9 mouse cellular contexts compared by ENCODE assay signal in genomic region chr2:113828086-113828942, GRCm38 (mm10). TPM values are rescaled to one million over a fixed set of nuclear protein-coding genes. Genes with fewer than 3 reads are reported as not detected.
DNase-seq lines count a peak whose midpoint lies in the region; ATAC-seq and TF ChIP-seq lines count a peak whose summit lies in the region.
"Had no signal": no experiment of that assay in that cellular context is flagged by ENCODE, and none has a peak within 500 bp of the region (broad histone marks: within the 10 kb centered on the region; RNA-seq: fewer than 3 reads in every experiment).

No protein-coding gene starts in this region.

- peak; percentile 17 for DNase-seq in embryo, embryonic 11 days
- no peak for DNase-seq in embryo, embryonic 9.5 days (ENCODE audit: extremely low spot score)
- no peak for DNase-seq in spleen, adult 2 months (ENCODE audit: low read depth in 1 of 2, low spot score in 2 of 2)
- no peak for DNase-seq in spleen, postnatal 14 days (ENCODE audit: low spot score in 2 of 2)
- DNase-seq in adrenal gland, postnatal 36 days: no peak
- DNase-seq in layer of hippocampus, postnatal 36 days: no peak

- peak overlapping the region; percentile 38 for H3K4me2 ChIP-seq in limb, embryonic 15.5 days

- no peak overlapping the region for H3K4me3 ChIP-seq in spleen, adult 2 months (ENCODE audit: extremely low read depth, insufficient read depth, insufficient read length)
- peak overlapping the region; percentile 16 for H3K4me3 ChIP-seq in limb, embryonic 15.5 days

- H3K9ac ChIP-seq in limb, embryonic 15.5 days: no peak overlapping the region

- no peaks in the 10 kb centered on the region; the same call in 1 of the 2 replicates for H3K36me3 ChIP-seq in spleen, adult 2 months (ENCODE audit: control insufficient read depth, insufficient read depth, low read length)
- peaks cover 6% of the 10 kb centered on the region for H3K36me3 ChIP-seq in limb, embryonic 15.5 days

- peak overlapping the region; percentile 61; the same call in 1 of the 2 replicates for H3K27ac ChIP-seq in spleen, adult 2 months (ENCODE audit: insufficient read depth, low read length)
- H3K27ac ChIP-seq in limb, embryonic 15.5 days: no peak overlapping the region
- H3K27ac ChIP-seq: macrophage had no signal

- H3K4me1 ChIP-seq in spleen, adult 2 months (ENCODE audit: control insufficient read depth, insufficient read depth, insufficient read length): peaks cover 4% of the 10 kb centered on the region; the same call in 1 of the 2 replicates
- H3K4me1 ChIP-seq in limb, embryonic 15.5 days: peaks cover 6% of the 10 kb centered on the region; the same call in 1 of the 2 replicates

- no peak; the same call in 1 of the 2 replicates for ATAC-seq in limb, embryonic 15.5 days (ENCODE audit: insufficient number of reproducible peaks, low FRiP score, low TSS enrichment, low read depth)
- ATAC-seq in megakaryocyte progenitor cell, adult 5-6 weeks (replicated peaks; ENCODE audit: poor library complexity): no peak

- WGBS in spleen, adult 2 months: 71% methylated on average over 17 of the region's 17 CpGs
- WGBS in limb, embryonic 15.5 days: 23% methylated on average over 17 of the region's 17 CpGs

- H3K9me3 ChIP-seq in limb, embryonic 15.5 days: no peaks in the 10 kb centered on the region

- H3K27me3 ChIP-seq in spleen, adult 2 months (ENCODE audit: control insufficient read depth, insufficient read depth, low read length): no peaks in the 10 kb centered on the region
- no peaks in the 10 kb centered on the region for H3K27me3 ChIP-seq in limb, embryonic 15.5 days

- TF ChIP-seq POLR2A in spleen, adult 2 months (IDR thresholded peaks at IDR 0.05; ENCODE audit: low read depth, low read length): no peak

- no peak for TF ChIP-seq CTCF in spleen, adult 2 months (IDR thresholded peaks at IDR 0.05; ENCODE audit: extremely low read depth, insufficient read depth, insufficient read length, insufficient replicate concordance)

RNA-seq across cellular contexts. Expression of gene Scg5, which starts 0.6 kb away (rescaled TPM):
- polyA plus RNA-seq in spleen, adult 2 months (2012; rRNA removed): 0.16 and 0.25 TPM in 2 replicates
- 0.96 and 1.2 TPM in 2 replicates for polyA plus RNA-seq in limb, embryonic 15.5 days (2015; fragmentation: Nextera tagmentation; extraction: Ambion mirVana)
- total RNA-seq in adrenal gland, postnatal 36 days (2021): 10 to 100 TPM; 31.9 to 35.1 TPM
- total RNA-seq in layer of hippocampus, postnatal 36 days (2021): 100 to 1,000 TPM; 356 to 425 TPM
- total RNA-seq in megakaryocyte progenitor cell, adult 5-6 weeks (2015): 1.0 and 1.2 TPM in 2 replicates
- total RNA-seq in megakaryocyte progenitor cell, adult 5-6 weeks (2017): 1.2 TPM in 1 of 2 replicates, not detected in the other
- polyA plus RNA-seq: macrophage had no signal

RNA-seq across cellular contexts. Expression of gene Arhgap11a, which starts 20.1 kb away (rescaled TPM):
- polyA plus RNA-seq in spleen, adult 2 months (2012; rRNA removed): 1.8 and 2.0 TPM in 2 replicates
- 19.0 and 20.1 TPM in 2 replicates for polyA plus RNA-seq in limb, embryonic 15.5 days (2015; fragmentation: Nextera tagmentation; extraction: Ambion mirVana)
- 1 to 10 TPM; 3.9 to 4.2 TPM for total RNA-seq in adrenal gland, postnatal 36 days (2021)
- 1 to 10 TPM; 2.1 to 2.8 TPM for total RNA-seq in layer of hippocampus, postnatal 36 days (2021)
- 42.4 and 43.0 TPM in 2 replicates for total RNA-seq in megakaryocyte progenitor cell, adult 5-6 weeks (2015)
- total RNA-seq in megakaryocyte progenitor cell, adult 5-6 weeks (2017): 35.9 and 50.3 TPM in 2 replicates

Comparison
In these comparisons a context has a peak if more than half of its experiments do, and no peak if none do; other contexts are left out.
1. RNA of gene Scg5, which starts 0.6 kb away (total RNA-seq): 356 to 425 TPM in layer of hippocampus, postnatal 36 days and 31.9 to 35.1 TPM in adrenal gland, postnatal 36 days; 1.0 to 1.2 TPM in megakaryocyte progenitor cell, adult 5-6 weeks; every median in the first group is over 10 times any median in the second.
2. RNA of gene Arhgap11a, which starts 20.1 kb away (total RNA-seq): 35.9 to 50.3 TPM in megakaryocyte progenitor cell, adult 5-6 weeks; 3.9 to 4.2 TPM in adrenal gland, postnatal 36 days and 2.1 to 2.8 TPM in layer of hippocampus, postnatal 36 days; every median in the first group is over 4 times any median in the second.